Mouse (Mus musculus): Measurements from ENCODE around the gene Usp45.

- TF ChIP-seq CTCF (IDR thresholded peaks at IDR 0.05; ENCODE audit: extremely low read depth, insufficient read depth, low read length) (no peak), POLR2A (IDR thresholded peaks at IDR 0.05; ENCODE audit: extremely low read depth, insufficient read depth, low read length) (no peak)
Observed at GRCm38 (mm10) chr4:21745723-21746122, 21.2 kb upstream of the Usp45 start.
